Comparison of ENCODE assay signal across 8 mouse cellular contexts in the genomic region with DNA sequence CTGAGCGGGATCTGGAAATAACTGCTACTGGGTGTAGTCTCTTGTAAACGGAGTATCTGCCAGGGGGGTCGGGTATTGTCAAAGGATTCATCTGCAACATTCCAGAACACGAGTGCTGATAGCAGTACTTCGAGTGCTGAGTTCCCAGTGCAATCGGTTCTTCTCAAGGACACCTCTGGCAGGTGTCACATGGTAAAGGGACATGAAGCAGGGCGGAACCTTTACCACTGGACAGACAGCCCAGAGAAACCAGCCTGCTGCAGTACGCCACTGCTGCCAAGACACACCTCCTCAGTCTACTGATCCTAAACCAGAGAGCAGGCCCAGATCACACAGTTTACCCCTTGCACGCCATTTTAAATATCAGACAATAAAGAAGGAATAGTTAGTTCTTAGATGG. TPM values are rescaled to one million over a fixed set of nuclear protein-coding genes. Genes with fewer than 3 reads are reported as not detected.
A peak's percentile ranks its signal among the peaks of the same experiment; 100 is the strongest.
DNase-seq lines count a peak whose midpoint lies in the region; ATAC-seq and TF ChIP-seq lines count a peak whose summit lies in the region.

No protein-coding gene starts in this region.

- H3K9me3 ChIP-seq in midbrain, embryonic 14.5 days (ENCODE audit: control insufficient read depth, low read length), result no peaks in the 10 kb centered on the region

- H3K4me1 ChIP-seq in heart, adult 2 months (ENCODE audit: control insufficient read depth, insufficient read depth, low read length), result peaks cover 9% of the 10 kb centered on the region
- H3K4me1 ChIP-seq in midbrain, embryonic 14.5 days (ENCODE audit: control insufficient read depth, insufficient read depth, low read length), result peaks cover 5% of the 10 kb centered on the region; the same call in 1 of the 2 replicates

- WGBS in heart, adult 2 months, result 45% methylated on average over 9 of the region's 9 CpGs
- WGBS in large intestine, adult 2 months, result 29% methylated on average over 9 of the region's 9 CpGs
- 59% methylated on average over 9 of the region's 9 CpGs for WGBS in midbrain, embryonic 14.5 days

- peak overlapping the region; percentile 26 for H3K4me3 ChIP-seq in heart, adult 2 months
- peak overlapping the region; percentile 33 for H3K4me3 ChIP-seq in midbrain, embryonic 14.5 days (replicated peaks; ENCODE audit: low read depth, low read length)

- H3K27ac ChIP-seq in heart, adult 2 months, result no peak overlapping the region; the same call in none of the 2 replicates
- no peak overlapping the region for H3K27ac ChIP-seq in midbrain, embryonic 14.5 days (replicated peaks; ENCODE audit: low read depth, low read length)

- TF ChIP-seq POLR2A in heart, adult 2 months (IDR thresholded peaks at IDR 0.05; ENCODE audit: insufficient read depth, low read depth, low read length), result no peak

- ATAC-seq in midbrain, embryonic 14.5 days (ENCODE audit: low FRiP score, low TSS enrichment), result peak; percentile 7; the same call in 1 of the 2 replicates
- ATAC-seq in monocyte, adult 5-6 weeks (replicated peaks; ENCODE audit: insufficient number of reproducible peaks, low FRiP score, low TSS enrichment, poor library complexity, severe bottlenecking), result no peak

- H3K9ac ChIP-seq in heart, adult 2 months (ENCODE audit: low read depth, low read length), result no peak overlapping the region
- no peak overlapping the region for H3K9ac ChIP-seq in midbrain, embryonic 14.5 days (replicated peaks; ENCODE audit: low read length)

- TF ChIP-seq EP300 in heart, adult 2 months (IDR thresholded peaks at IDR 0.05; ENCODE audit: insufficient read depth, low read depth, low read length), result 0 out of 2 replicates have a peak, but pooled peaks have one; percentile 46

- H3K4me2 ChIP-seq in midbrain, embryonic 14.5 days (ENCODE audit: low read length), result peak overlapping the region; percentile 67

- peak; percentile 20 to 25 for DNase-seq in right cerebral cortex, postnatal 10 days (ENCODE audit: low spot score in 2 of 2)
- DNase-seq in right cerebral cortex, postnatal 36 days (ENCODE audit: low spot score in 2 of 2), result no peak
- DNase-seq in heart, adult 2 months, result peak in 1 of 2 experiments; percentile 66
- DNase-seq in large intestine, adult 2 months (ENCODE audit: low read depth, low spot score), result peak; percentile 35
- DNase-seq in midbrain, embryonic 14.5 days, result no peak
- no peak for DNase-seq in cerebellum, adult 18-20 months
- DNase-seq in embryo, embryonic 10 days (ENCODE audit: low spot score), result no peak

- intact Hi-C loops in heart, adult 2 months (cut with DNase I), result loop anchor here (5.0 kb wide), 1 partner anchor 48 kb away; a partner anchor contains a TSS

- no peaks in the 10 kb centered on the region for H3K79me2 ChIP-seq in heart, adult 2 months (replicated peaks; ENCODE audit: control insufficient read depth, insufficient read depth, low read length)

- no peaks in the 10 kb centered on the region for H3K27me3 ChIP-seq in heart, adult 2 months (ENCODE audit: control insufficient read depth, insufficient read depth, low read length)
- peaks cover 17% of the 10 kb centered on the region for H3K27me3 ChIP-seq in midbrain, embryonic 14.5 days (ENCODE audit: control insufficient read depth, insufficient read depth, low read length)

- no peaks in the 10 kb centered on the region for H3K36me3 ChIP-seq in heart, adult 2 months (ENCODE audit: control insufficient read depth, insufficient read depth, low read length)
- H3K36me3 ChIP-seq in midbrain, embryonic 14.5 days (ENCODE audit: control insufficient read depth, insufficient read depth, low read length), result no peaks in the 10 kb centered on the region

- TF ChIP-seq CTCF in heart, adult 2 months (IDR thresholded peaks at IDR 0.05), result no peak

RNA-seq across cellular contexts. Expression of a gene that starts 4.2 kb away (rescaled TPM):
- total RNA-seq in heart, adult 2 months (2021), result 1 to 10 TPM in 1 of 2 experiments, under 1 TPM in 1; 0.65 to 1.2 TPM
- 3.8 and 9.9 TPM in 2 replicates for polyA plus RNA-seq in heart, adult 2 months (2012; rRNA removed)
- 0.87 and 1.5 TPM in 2 replicates for polyA plus RNA-seq in large intestine, adult 2 months (2012; rRNA removed)
- polyA plus RNA-seq in midbrain, embryonic 14.5 days (2014; fragmentation: Nextera tagmentation; extraction: Ambion mirVana), result 6.4 and 14.1 TPM in 2 replicates
- total RNA-seq in monocyte, adult 5-6 weeks (2017), result not detected in 3 replicates

RNA-seq across cellular contexts. Expression of a gene that starts 45.1 kb away (rescaled TPM):
- total RNA-seq in heart, adult 2 months (2021), result under 1 TPM in 1 of 2 experiments, not detected in 1; 0.23 TPM
- polyA plus RNA-seq in heart, adult 2 months (2012; rRNA removed), result not detected in 2 replicates
- not detected in 2 replicates for polyA plus RNA-seq in large intestine, adult 2 months (2012; rRNA removed)
- not detected in 2 replicates for polyA plus RNA-seq in midbrain, embryonic 14.5 days (2014; fragmentation: Nextera tagmentation; extraction: Ambion mirVana)
- total RNA-seq in monocyte, adult 5-6 weeks (2017), result not detected in 3 replicates

RNA-seq across cellular contexts. Expression of a gene that starts 45.1 kb away (rescaled TPM):
- total RNA-seq in heart, adult 2 months (2021), result 100 to 1,000 TPM; 109 to 129 TPM
- polyA plus RNA-seq in heart, adult 2 months (2012; rRNA removed), result 101 and 110 TPM in 2 replicates
- 27.2 and 29.7 TPM in 2 replicates for polyA plus RNA-seq in large intestine, adult 2 months (2012; rRNA removed)
- 97.3 and 118 TPM in 2 replicates for polyA plus RNA-seq in midbrain, embryonic 14.5 days (2014; fragmentation: Nextera tagmentation; extraction: Ambion mirVana)
- total RNA-seq in monocyte, adult 5-6 weeks (2017), result 0.49 to 2.3 TPM (median 1.6 TPM) in 3 replicates

Comparison
In these comparisons a context has a peak if more than half of its experiments do, and no peak if none do; other contexts are left out.
1. DNase-seq: peak in right cerebral cortex, postnatal 10 days (2 of 2) and large intestine, adult 2 months (single experiment); none in right cerebral cortex, postnatal 36 days (0 of 2), midbrain, embryonic 14.5 days (single experiment), cerebellum, adult 18-20 months (0 of 2) and embryo, embryonic 10 days (single experiment).